Mouse (Mus musculus) embryonic facial prominence, embryonic 11.5 days (tissue): ENCODE data around the gene Tmprss7. TPM values are rescaled to one million over a fixed set of nuclear protein-coding genes. Genes with fewer than 3 reads are reported as not detected.
A peak's percentile ranks its signal among the peaks of the same experiment; 100 is the strongest.

ENCODE experiments used
- ATAC-seq: fragments of 200-750 bp; cut with Nextera tagmentation; replicated peaks from 2 replicates; pipeline ENCODE4 v1.8.0; 2017; ENCODE audit warnings: low read depth; ENCODE audit not compliant: insufficient number of reproducible peaks, low FRiP score, low TSS enrichment
- DNase-seq: peaks from one replicate; pipeline ENCODE4 v3.0.0-alpha.2; 2015; ENCODE audit warnings: low spot score
- H3K27ac ChIP-seq: fragments of 300-500 bp; sonication (generic); replicated peaks from 2 replicates; pipeline ENCODE4 v1.5.1; 2014; ENCODE audit warnings: mild to moderate bottlenecking, low read depth, low read length, control low read depth
- H3K27me3 ChIP-seq: fragments of 300-500 bp; sonication (generic); 2 replicates; pipeline ENCODE4 v1.6.1; 2014; ENCODE audit warnings: mild to moderate bottlenecking, low read length, moderate library complexity, mixed read lengths; ENCODE audit not compliant: control insufficient read depth, insufficient read depth
- H3K36me3 ChIP-seq: fragments of 300-500 bp; sonication (generic); replicated peaks from 2 replicates; pipeline ENCODE4 v1.6.1; 2014; ENCODE audit warnings: low read depth, mild to moderate bottlenecking, low read length, moderate library complexity, mixed read lengths; ENCODE audit not compliant: control insufficient read depth, insufficient read depth
- H3K4me1 ChIP-seq: fragments of 300-500 bp; sonication (generic); 2 replicates; pipeline ENCODE4 v1.6.1; 2014; ENCODE audit warnings: low read length, mixed read lengths; ENCODE audit not compliant: control insufficient read depth, insufficient read depth
- H3K4me2 ChIP-seq: fragments of 300-500 bp; sonication (generic); 2 replicates; pipeline ENCODE4 v1.6.1; 2014; ENCODE audit warnings: low read depth, mild to moderate bottlenecking, control low read depth, low read length, moderate library complexity
- H3K4me3 ChIP-seq: fragments of 300-500 bp; sonication (generic); 2 replicates; pipeline ENCODE4 v1.5.1; 2014; ENCODE audit warnings: low read depth, low read length, control low read depth
- H3K9ac ChIP-seq: fragments of 300-500 bp; sonication (generic); replicated peaks from 2 replicates; pipeline ENCODE4 v1.6.1; 2014; ENCODE audit warnings: mild to moderate bottlenecking, control low read depth, low read length
- H3K9me3 ChIP-seq: fragments of 300-500 bp; sonication (generic); replicated peaks from 2 replicates; pipeline ENCODE4 v1.6.1; 2016; ENCODE audit warnings: mild to moderate bottlenecking, low read length, inconsistent platforms, mixed read lengths; ENCODE audit not compliant: control insufficient read depth
- WGBS: fragments of 180-500 bp; shearing (Covaris S2); extraction: QIAGEN DNeasy Blood & Tissue Kit; methylation state at CpG from one replicate; pipeline ENCODE4 v1.1.7; 2014; 5-methylcytosine and 5-hydroxymethylcytosine counted together
- polyA plus RNA-seq: library from polyadenylated mRNA; unstranded; fragments of >200 nt; fragmentation: Nextera tagmentation; extraction: Ambion mirVana; gene quantifications from 2 replicates; pipeline ENCODE4 v1.2.1, GENCODE M21; 2014

Gene Tmprss7
- polyA plus RNA-seq, 1 experiment from 2014 or later: 0.28 TPM

- no peak overlapping the region for H3K4me3 ChIP-seq
- WGBS: 85% methylated on average over 2 of the region's 2 CpGs
- DNase-seq (no peak), ATAC-seq (no peak)
- no peak overlapping the region for H3K4me2 ChIP-seq
- H3K9ac ChIP-seq: no peak overlapping the region
- no peaks in the 10 kb centered on the region for H3K9me3 ChIP-seq
- no peaks in the 10 kb centered on the region for H3K27me3 ChIP-seq
- H3K4me1 ChIP-seq: no peaks in the 10 kb centered on the region
- H3K27ac ChIP-seq: no peak overlapping the region
- no peaks in the 10 kb centered on the region for H3K36me3 ChIP-seq
Measured at GRCm38 (mm10) chr16:45635826-45636225, 57.6 kb downstream of the Tmprss7 start.

- 82% methylated on average over 4 of the region's 4 CpGs for WGBS
- no peak for ATAC-seq
- H3K36me3 ChIP-seq: no peaks in the 10 kb centered on the region
Measured at GRCm38 (mm10) chr16:45632420-45632819, 61.0 kb downstream of the Tmprss7 start.

GRCm38 (mm10) chr16:45630347-45630960, 63.0 kb downstream of the Tmprss7 start:
- H3K27ac ChIP-seq: no peak overlapping the region
- WGBS: 53% methylated on average over 5 of the region's 5 CpGs
- H3K4me3 ChIP-seq: no peak overlapping the region
- no peaks in the 10 kb centered on the region for H3K36me3 ChIP-seq
- ATAC-seq (0 out of 2 replicates have a peak, but pooled peaks have one; percentile 44), DNase-seq (peak; percentile 82)
- no peak overlapping the region for H3K4me2 ChIP-seq
- no peak overlapping the region for H3K9ac ChIP-seq
- H3K4me1 ChIP-seq: no peaks in the 10 kb centered on the region
- no peaks in the 10 kb centered on the region for H3K27me3 ChIP-seq
- no peaks in the 10 kb centered on the region for H3K9me3 ChIP-seq

More at GRCm38 (mm10) chr16:45632420-45632819, 61.0 kb downstream of the Tmprss7 start:
- Histone ChIP-seq H3K27me3 (no peaks in the 10 kb centered on the region), H3K27ac (no peak overlapping the region), H3K9me3 (no peaks in the 10 kb centered on the region), H3K4me3 (no peak overlapping the region), H3K4me2 (no peak overlapping the region), H3K9ac (no peak overlapping the region), H3K4me1 (no peaks in the 10 kb centered on the region)
- DNase-seq: no peak

GRCm38 (mm10) chr16:45629497-45630105, 63.9 kb downstream of the Tmprss7 start:
- WGBS: 72% methylated on average over 8 of the region's 8 CpGs
- no peak overlapping the region for H3K4me2 ChIP-seq
- H3K36me3 ChIP-seq: no peaks in the 10 kb centered on the region
- DNase-seq (no peak), ATAC-seq (peak; percentile 23; the same call in 1 of the 2 replicates)
- H3K27me3 ChIP-seq: no peaks in the 10 kb centered on the region
- H3K9ac ChIP-seq: no peak overlapping the region
- no peak overlapping the region for H3K4me3 ChIP-seq
- H3K4me1 ChIP-seq: no peaks in the 10 kb centered on the region
- H3K9me3 ChIP-seq: no peaks in the 10 kb centered on the region
- H3K27ac ChIP-seq: no peak overlapping the region

- 76% methylated on average over 2 of the region's 2 CpGs for WGBS
- no peaks in the 10 kb centered on the region for H3K27me3 ChIP-seq
- no peak overlapping the region for H3K9ac ChIP-seq
- no peak overlapping the region for H3K27ac ChIP-seq
- no peaks in the 10 kb centered on the region for H3K36me3 ChIP-seq
- ATAC-seq (no peak), DNase-seq (no peak)
- no peak overlapping the region for H3K4me2 ChIP-seq
- no peak overlapping the region for H3K4me3 ChIP-seq
- H3K9me3 ChIP-seq: no peaks in the 10 kb centered on the region
- H3K4me1 ChIP-seq: no peaks in the 10 kb centered on the region
Measured at GRCm38 (mm10) chr16:45625342-45625741, 68.1 kb downstream of the Tmprss7 start.

- 88% methylated on average over 2 of the region's 2 CpGs for WGBS
- H3K27ac ChIP-seq: no peak overlapping the region
- H3K9ac ChIP-seq: no peak overlapping the region
- ATAC-seq: no peak
- DNase-seq: no peak
- no peaks in the 10 kb centered on the region for H3K36me3 ChIP-seq
- no peaks in the 10 kb centered on the region for H3K9me3 ChIP-seq
- H3K4me1 ChIP-seq: no peaks in the 10 kb centered on the region
- no peak overlapping the region for H3K4me2 ChIP-seq
- H3K27me3 ChIP-seq: no peaks in the 10 kb centered on the region
- no peak overlapping the region for H3K4me3 ChIP-seq
Measured at GRCm38 (mm10) chr16:45624791-45625190, 68.7 kb downstream of the Tmprss7 start.

GRCm38 (mm10) chr16:45623230-45623629, 70.2 kb downstream of the Tmprss7 start:
- DNase-seq (no peak), ATAC-seq (no peak)
- 88% methylated on average over 4 of the region's 4 CpGs for WGBS
- H3K27me3 ChIP-seq: no peaks in the 10 kb centered on the region
- no peak overlapping the region for H3K4me2 ChIP-seq
- H3K9ac ChIP-seq: no peak overlapping the region
- no peak overlapping the region for H3K4me3 ChIP-seq
- no peaks in the 10 kb centered on the region for H3K36me3 ChIP-seq
- H3K9me3 ChIP-seq: no peaks in the 10 kb centered on the region
- H3K27ac ChIP-seq: no peak overlapping the region
- no peaks in the 10 kb centered on the region for H3K4me1 ChIP-seq

GRCm38 (mm10) chr16:45619751-45620375, 73.6 kb downstream of the Tmprss7 start:
- Histone ChIP-seq H3K4me1 (no peaks in the 10 kb centered on the region), H3K4me2 (no peak overlapping the region), H3K4me3 (no peak overlapping the region), H3K27me3 (no peaks in the 10 kb centered on the region), H3K36me3 (no peaks in the 10 kb centered on the region), H3K9ac (no peak overlapping the region), H3K27ac (no peak overlapping the region), H3K9me3 (no peaks in the 10 kb centered on the region)
- 75% methylated on average over 8 of the region's 8 CpGs for WGBS
- no peak for DNase-seq
- ATAC-seq: no peak
